Mouse (Mus musculus) spleen, postnatal 36 days (tissue): ENCODE results near the gene Ctdnep1.
"Not testable (repeated sequence)": the region's sequence is repeated elsewhere in the genome, so short reads cannot be mapped to it uniquely, and the experiment has no call there.

ENCODE experiments used
- DNase-seq, 2 experiments: peaks; one replicate each; pipeline ENCODE4 v3.0.0; 2022; ENCODE audit warnings: low spot score in 2 of 2, mixed read lengths in 1 of 2

The Ctdnep1 gene

DNA sequence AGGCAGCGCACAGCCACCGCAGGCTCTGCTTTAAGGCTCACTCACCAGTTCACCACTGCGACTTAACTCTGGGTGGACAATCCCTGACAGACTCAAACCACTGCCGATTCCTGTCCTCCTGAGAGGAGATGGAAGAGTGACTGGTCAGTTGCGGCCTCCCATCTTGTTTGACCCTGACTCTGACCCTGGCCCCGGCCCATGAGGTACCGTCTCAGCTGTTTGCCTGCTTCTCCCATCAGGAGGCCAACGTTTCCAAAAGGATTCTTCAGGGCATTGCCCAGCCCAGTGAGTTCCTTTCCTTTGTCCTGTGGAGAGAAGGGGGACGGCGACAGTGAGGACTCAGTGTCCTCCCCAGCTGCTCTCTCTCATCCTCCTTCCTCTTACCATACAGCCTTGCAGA, 30.0 kb downstream of the Ctdnep1 start:
- DNase-seq = no peak

DNA sequence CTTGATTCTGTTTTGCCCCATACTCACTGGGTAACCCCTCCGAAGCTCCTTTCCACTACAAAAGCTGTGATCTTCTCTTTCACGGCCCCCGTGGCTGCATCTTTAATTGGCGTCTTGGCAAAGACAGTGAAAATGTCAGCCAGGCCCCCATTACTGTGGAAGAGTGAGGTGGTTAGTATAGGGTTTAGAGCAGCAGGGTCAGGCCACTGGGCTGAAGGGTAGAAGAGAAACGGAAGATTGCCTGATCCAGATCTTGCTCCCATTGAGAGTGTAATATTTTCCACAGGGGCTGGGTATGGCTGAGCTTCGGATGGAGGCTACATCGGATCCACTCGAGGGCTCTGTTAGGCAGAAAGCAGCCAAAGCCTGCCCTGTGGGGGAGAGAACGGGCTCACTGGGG, 32.0 kb downstream of the Ctdnep1 start:
- DNase-seq = no peak

DNA sequence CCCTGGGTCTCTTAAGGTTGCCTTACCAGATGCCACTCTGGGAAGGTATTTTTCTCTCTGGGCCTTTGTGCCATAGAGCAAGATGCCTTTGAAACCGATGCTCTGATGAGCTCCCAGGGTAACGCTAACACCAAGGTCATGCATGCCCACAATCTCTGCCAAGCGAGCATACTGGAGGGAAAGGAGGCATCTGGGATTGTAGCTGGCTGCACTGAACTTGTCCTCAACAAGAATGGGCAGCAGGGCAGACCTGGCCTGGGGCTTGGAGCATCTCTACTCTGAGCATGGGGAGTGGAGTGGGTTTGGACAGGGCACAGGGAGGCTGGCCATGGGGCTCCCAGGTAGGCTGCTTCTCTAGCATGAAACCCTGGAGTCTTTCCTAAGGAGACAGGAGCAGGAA, 32.5 kb downstream of the Ctdnep1 start:
- no peak for DNase-seq

DNA sequence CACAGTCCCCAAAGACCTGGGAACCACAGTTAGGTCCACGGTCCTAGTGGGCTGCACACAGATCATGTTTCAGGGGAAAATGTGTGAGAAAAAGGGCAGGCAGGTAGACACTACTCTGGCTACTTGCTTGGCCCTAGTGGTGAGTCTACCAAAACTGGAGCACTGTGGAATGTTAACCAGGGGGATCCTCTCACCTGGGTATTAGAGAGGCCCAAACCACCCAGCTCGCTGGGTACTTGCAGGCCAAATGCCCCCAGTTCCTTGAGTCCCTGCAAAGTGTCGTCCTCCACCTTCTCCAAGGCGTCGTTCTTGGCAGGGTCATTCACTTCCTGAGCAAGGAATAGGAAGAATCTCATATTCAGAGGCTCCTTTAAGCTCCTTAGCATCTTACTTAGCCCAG, 33.1 kb downstream of the Ctdnep1 start:
- DNase-seq = no peak

DNA sequence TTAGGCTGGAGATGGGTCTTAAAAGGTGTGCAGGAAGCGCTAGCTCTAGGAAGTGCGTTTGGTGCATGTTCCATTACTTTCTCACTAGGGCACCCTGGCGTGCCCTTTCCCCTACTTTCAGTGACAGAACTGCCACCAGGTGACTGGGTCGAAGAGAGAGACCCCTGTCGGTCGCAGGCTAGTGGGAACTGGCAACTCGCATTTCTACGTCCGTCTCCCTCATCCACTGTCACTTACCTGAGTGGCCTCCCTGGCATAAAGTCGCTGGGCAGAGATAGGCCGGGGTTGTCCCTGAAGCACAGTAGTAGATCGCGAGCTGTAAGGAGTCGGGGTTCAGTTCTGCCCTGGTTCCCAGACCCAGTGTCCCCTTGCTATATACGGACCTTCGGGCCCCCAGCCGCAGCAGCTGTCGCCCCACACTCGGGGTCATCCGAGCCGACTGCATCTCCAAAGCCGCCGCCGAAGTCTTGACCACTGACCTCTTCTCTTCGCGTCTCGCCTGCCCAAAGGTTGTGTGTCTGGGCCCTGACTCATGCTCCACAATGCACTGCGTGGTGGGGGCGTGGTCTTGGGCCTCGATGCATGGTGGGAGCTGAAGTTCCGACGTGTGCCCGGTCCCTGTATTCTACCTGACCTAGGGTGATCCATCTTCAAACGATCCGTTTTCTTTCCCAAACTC, 34.1 kb downstream of the Ctdnep1 start, which contains the start of gene Acadvl:
Acadvl (minus strand) TSS at position 532 of the 679 bp plus-strand sequence.
- peak; percentile 84 to 89 for DNase-seq

DNA sequence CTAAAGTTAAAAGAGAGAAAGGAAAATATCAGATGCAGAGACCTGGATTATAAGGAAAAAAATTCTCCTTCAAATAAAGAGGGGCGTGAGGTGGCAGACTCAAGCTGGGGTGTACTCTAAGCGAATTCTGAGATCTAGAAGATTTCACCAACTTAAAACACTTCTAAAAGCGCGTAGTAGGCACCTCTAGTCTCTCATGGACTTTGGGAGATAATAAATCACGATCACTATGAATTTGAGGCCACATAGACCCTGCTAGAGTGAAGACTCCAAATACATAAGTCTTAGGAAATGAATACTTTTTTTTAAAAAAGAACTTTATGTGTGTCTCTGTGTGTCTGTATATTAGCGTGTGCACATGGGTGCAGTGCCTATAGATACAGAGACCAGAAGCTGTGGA, 34.7 kb downstream of the Ctdnep1 start:
- no peak for DNase-seq

DNA sequence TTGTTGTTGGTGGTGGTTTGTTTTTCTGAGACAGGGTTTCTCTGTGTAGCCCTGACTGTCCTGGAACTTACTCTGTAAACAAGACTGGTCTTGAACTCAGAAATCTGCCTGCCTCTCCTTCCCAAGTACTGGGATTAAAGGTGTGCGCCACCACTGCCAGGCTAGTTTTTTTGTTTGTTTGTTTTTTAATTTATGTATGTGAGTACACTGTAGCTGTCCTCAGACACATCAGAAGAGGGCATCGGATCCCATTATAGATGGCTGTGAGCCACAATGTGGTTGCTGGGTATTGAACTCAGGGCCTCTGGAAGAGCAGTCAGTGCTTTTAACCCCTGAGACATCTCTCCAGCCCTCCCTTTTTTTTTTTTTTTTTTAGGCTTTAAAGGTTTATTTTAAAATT, 35.2 kb downstream of the Ctdnep1 start:
- DNase-seq = not testable (repeated sequence)

DNA sequence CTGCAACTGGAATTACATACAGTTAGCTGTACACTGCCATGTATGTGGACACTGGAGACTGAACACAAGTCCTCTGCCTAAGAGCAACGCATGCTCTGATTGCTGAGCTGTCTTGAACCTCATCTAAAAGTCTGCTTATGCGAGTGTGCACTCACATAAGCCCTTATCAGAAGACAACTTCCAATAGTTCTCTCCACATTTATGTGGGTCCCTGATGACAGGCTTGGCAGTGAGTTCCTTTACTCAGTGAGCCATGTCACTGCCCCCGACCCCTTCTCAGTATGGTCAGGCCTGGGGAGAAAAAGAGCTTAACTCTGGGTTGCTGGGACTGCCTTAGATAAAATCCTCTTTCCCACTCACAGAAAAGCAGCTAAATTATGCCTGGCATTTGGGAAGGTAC, 35.7 kb downstream of the Ctdnep1 start, which contains the start of gene Dlg4:
Dlg4 (plus strand) TSS at position 274 of the 400 bp plus-strand sequence.
- DNase-seq = no peak

DNA sequence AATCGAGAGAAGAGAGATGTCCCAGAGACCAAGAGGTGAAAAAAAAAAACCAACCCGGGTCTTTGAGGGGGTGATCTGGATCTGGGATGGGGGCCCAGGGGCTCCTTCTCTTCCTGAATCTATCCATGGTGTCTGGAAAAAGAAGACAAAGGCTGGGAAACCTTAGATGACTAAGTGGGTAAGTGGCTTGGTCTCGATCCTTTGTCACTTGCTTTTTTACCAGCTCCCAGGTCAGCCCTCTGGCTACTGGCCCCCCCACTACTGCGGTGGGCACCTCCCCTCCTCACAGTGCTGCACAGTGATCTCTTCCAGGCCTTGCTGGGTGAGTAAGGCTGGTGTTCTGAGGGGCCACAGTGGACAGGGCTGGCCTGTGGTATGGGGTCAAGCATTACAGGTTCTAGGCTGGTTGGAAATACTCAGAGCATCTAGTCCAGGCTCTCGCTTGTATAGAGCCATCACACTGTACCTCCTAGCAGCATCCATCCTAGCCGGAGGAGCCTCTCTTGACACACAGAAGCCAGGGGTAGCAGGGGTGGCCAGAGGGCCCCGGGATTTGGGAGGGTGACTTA, 36.3 kb downstream of the Ctdnep1 start:
- no peak for DNase-seq

DNA sequence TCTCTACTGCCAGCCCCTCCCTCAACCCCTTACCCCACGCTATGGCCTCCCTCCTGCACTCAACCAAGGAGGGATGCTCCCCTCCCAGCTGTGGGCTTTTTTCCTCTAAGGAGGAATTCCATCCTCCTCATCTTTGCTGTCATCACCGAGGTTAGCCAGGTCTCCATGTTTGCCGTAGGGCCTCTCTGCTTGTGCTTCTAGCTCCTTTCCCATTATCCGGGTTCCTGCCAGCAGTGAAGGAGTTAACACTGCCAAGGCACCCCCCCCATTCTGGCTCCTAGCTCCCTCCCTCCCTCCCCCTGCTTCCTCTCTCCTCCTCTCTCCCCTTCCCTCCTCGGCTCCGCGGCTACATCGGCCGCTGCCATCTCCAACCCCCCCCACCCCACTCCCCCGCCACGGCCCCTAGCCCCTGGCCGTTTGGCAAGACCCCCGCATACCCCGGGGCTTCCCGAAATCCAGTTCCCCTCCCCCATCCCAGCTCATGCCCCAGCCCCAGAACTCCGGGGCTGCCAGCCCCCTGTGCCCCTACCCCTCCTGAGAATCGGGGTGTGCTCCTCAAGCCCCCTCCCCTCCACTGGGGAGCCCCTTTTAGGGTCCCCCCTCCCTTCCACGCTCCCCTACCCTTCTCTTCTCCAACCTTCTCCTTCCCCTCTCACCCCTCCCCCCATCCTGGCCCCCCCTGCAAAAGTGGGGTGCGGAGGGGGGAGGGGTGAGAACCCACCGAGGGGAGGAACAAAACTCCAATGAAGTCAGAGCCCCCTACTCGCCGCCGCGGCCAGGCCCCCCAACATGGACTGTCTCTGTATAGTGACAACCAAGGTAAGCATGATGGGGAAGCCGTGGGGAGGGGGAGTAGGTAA, 37.4 kb downstream of the Ctdnep1 start:
- no peak for DNase-seq

DNA sequence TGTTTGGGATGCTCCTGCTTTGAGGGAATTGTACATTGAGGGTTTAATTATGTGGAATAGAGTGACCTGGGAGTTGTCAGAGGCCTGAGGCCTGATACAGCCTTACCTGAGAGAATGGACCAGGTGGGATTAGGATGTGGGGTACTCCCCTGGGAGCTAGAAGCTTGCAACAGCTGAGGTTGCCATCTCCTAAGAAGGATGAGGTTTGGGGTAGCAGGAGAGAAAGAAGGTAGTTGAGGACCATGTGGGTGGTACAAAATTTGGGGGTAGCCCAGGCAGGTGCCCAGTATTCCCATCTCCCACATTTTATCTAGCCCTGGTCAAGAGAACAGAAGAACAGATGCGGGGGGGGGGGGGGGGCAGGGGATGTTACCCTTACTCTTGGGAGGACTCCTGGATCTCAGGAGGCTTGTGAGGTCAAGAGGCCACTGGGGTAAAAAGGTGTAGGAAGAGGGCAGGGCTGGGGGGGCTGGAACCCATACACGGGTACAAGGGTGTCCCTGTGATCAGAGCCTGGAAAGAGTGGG, 38.6 kb downstream of the Ctdnep1 start:
- no peak for DNase-seq

DNA sequence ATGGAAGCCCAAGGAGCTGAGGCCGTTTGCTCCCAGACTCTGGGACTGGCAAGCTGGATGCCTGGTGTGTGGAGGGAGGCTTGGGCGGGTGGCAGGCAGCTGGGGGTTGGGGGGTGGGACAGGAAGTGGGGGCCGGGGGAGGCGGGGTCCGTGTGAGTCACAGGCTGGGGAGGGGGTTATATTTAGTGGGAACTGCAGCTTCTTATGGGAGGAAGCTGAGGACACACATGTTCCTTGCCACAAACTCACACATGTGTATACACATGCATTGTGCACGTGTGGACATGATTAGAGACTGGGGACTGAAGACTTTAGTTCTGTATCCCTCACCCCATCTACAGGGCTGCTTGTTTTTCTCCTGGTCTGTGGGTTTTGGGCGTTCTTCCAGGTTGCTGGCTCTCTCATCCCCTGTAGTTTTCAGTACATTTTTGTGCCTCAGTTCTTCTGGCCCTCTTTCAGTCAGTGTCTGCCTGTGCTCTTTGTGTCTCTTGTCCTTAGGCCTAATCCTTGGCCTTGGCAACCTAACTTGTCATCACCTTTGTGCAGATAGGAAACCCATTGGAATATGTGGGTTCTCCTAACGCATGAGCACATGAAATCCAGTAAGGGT, 39.2 kb downstream of the Ctdnep1 start:
- no peak for DNase-seq

DNA sequence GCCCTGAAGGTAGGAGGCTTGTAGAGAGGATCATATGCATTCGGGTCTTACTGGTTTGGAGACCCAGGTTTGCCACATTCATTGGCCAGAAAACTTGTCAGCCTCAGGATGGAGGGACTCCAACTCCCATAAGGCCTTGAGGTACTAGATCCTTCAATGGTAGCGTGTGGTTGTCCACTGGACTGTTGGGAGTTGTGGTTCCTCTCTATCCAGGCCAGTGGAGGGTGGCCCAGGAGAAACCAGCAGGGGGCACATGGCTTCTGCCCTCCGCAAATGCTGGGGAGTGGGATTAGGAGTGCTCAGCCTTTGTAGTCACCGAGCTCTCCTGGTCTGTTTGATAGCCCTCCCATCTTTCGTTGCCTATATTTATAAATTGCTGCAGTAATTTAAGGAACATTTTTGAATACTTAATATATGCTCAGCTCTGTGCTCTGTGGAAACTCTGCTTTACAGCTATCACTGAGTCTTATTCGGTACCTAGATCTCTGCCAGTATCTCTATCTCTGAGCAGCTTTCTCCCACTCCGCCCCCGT, 39.8 kb downstream of the Ctdnep1 start:
- peak; percentile 72 to 76 for DNase-seq

DNA sequence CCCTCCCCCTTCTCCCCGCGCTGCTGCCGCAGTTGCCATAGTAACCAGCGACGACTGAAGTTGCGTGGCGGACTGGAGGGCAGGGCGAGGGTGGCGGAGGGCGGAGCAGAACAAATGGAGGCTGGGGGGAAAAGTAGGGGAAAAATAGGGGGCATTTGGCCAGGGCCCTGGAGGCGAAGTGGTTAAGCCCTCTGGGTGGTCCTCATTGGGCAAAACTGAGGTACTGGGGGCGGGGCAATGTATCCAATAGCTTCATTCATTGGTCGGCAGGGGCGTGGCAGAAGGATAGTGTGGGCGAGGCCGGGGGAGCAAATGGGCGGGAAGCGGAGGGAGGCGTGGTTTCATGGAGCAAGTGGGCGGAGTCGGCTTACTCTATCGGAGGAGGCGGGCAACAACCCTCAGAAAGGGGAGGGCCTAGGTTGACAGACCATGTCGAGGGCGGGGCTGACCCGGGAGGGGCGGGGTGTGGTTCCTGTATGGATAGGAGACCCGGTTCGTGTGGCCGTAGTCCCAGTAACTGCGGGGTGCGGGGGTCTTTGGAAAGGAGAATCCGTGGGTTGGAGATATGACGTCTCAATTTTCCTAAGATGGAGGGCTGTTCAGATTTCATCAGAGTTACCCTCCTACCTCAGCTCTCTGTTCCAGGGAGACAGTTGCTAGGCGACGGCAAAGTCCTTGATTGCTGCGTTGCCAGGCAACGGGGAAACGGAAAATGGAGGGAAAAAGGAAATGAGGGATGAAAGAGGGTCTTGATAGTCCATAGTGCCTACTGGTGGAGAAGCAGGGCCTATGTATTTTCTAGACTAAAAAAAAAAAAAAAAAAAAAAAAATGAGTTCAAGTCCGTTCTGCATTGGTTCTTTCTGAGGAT, 40.5 kb downstream of the Ctdnep1 start:
- DNase-seq = peak; percentile 89 to 93

DNA sequence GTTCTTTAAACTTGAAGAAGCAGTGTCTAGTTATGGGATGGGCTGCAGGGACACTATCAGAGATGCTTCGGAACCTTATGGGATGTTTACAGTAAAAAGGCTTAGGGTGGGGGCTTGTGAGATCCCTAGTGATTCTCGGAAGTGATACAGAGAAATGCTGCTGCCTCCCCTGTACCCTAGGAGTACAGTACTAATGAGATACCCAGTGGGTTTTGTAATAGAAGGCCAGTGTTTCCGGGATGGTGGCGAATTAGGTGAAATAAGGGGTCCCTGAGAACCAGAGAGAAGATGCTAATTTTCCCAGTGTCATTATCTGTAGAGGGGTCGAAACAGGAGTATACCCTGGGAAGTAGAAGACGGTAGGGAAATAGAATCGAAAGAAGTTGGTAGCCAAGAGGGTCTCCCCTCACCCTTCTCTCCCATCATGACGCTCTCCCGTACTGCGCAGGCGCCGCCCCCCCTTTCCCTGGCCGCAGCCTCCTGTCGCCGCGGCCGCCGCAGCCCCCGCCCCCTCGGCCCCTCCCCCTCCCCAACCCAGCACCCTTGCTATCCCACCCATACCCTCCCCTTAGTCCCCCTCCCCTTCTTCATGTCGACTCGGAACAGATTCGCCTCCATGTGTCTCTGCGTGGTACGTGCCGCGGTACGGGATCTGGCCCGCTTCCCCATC, 42.7 kb downstream of the Ctdnep1 start:
- no peak for DNase-seq

DNA sequence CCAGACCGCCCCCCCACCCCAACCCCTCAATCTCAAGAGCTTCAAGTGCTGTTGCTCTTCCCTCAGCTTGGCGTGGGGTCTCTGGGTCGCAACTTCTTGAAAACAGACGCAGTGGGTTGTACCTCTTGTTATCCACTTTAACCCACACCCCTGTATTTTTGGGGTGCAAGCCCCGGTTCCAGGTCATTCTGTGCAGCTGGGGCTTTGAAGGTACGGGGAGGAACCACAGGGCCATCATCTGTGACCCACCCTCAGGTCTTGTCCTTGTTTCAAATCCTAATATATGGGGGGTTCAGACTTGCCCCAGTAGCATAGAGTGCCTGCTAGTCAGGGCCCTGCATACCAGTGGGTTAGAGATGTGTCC, 43.2 kb downstream of the Ctdnep1 start:
- no peak for DNase-seq

DNA sequence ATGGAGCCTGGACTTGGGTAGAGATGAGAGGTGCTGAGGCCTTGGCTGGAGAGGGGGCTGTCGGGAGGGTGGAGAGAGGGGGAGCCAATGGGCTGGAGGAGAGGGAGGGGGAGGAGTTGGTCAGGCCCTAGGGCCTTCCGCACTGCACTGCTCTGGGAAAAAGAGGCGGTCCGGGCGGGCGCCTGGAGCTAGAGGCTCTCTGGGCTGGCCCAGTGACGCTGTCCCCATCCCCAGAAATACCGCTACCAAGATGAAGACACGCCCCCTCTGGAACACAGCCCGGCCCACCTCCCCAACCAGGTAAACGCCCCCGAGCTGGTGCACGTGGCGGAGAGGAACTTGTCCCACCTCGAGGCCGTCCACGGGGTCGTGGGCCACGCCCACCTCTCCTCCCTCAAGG, 45.7 kb downstream of the Ctdnep1 start:
- no peak for DNase-seq

DNA sequence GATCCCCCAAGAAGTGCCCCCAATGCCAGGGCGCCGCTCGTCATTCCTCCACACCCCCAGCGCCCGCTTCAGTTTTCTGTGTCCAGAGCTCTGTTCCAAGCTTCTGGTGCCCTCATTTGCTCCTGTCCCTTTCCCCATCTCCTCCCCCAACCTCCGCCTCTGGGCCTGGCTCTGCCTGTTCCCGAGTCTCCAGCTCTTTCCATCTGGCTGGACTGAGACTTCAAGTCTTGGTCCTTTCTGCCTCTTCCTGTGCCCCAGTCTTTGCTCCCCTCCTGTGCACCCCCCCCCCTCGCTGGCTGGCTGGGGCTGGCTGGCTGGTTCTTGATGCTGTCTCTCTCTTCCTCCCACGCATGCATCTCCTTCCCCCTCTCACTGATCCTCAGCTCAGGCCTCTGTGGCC, 46.4 kb downstream of the Ctdnep1 start:
- no peak for DNase-seq

DNA sequence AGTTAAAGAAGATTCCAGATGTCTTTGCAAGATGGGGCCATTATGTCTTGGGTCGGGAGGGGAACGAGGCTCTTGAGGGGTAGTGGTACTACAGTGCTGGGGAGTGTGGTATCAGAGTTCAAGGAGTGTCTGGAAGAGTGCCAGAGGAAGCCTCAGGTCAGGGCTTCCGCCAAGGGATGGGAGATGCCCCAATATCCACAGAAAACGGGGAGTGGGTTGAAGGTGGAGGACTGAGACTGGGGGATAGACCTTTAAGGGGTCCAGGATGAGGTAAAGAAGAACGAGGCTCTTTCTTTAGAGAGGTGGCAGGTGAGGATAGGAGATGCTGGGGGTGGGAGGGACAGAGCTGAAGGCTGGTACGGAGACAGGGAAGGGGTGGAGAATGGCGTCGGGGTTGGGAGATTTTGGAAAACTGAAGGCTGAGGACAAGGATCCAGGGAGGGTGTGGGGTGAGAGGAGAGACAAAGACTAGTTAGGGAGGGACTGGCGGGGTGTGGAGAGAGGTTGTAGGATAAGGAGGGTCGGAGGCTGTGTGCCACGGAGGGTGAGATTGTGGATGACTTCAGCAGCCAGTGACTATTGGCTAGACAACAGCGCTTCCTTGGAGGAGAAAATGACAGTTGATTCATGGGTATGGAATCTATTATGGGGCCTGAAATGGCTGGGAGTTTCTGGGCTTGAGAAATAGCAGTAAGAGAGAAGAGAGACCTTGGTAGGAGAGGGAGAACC, 47.6 kb downstream of the Ctdnep1 start:
- no peak for DNase-seq
